Mouse (Mus musculus) kidney, postnatal 10 days (tissue): ENCODE data around the gene Hspa5.
"Not testable (repeated sequence)": the region's sequence is repeated elsewhere in the genome, so short reads cannot be mapped to it uniquely, and the experiment has no call there.

Source experiments
- DNase-seq: peaks from one replicate; pipeline ENCODE4 v3.0.0; 2021; ENCODE audit warnings: mixed read lengths

The Hspa5 gene

DNA sequence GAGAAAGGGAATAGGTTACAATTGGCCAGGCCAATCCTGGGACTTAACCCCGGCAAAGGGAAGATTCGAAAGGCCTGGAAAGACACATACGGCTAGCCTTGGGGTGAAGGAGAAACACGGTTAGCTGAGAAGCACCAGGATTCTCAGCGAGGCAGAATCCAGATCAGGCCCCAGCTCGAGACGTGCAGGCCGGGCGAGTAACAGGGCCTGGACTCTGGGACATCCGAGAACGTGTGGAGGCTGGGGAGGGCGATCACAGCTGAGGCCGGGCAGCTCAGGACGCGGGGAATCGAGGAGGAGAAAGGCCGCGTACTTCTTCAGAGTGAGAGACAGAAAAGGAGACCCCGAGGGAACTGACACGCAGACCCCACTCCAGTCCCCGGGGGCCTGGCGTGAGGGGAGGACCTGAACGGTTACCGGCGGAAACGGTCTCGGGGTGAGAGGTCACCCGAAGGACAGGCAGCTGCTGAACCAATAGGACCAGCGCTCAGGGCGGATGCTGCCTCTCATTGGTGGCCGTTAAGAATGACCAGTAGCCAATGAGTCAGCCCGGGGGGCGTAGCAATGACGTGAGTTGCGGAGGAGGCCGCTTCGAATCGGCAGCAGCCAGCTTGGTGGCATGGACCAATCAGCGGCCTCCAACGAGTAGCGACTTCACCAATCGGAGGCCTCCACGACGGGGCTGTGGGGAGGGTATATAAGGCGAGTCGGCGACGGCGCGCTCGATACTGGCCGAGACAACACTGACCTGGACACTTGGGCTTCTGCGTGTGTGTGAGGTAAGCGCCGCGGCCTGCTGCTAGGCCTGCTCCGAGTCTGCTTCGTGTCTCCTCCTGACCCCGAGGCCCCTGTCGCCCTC lies at the start of gene Hspa5:
Hspa5 (plus strand) TSS at position 603 of the 859 bp plus-strand sequence.
- peak; percentile 99 for DNase-seq

DNA sequence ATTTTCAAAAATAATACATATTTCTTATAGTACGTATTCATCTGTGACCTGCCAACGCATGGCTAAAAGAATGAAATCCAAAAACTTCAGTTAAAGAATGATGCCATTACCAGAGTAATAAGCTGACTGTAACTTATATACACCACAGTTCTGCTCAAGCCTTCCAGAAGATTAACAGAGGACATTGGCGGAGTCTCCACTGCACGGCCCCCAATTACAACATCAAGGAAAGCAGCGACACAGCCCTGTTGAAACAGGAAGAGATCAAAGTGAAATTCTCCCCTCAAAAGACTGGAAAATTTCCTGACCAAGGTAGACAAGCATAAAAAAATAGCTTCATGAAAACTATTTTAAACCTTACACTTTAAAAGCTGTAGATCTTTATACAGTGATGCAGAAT lies 46.5 kb upstream of the Hspa5 start:
- DNase-seq, result no peak

DNA sequence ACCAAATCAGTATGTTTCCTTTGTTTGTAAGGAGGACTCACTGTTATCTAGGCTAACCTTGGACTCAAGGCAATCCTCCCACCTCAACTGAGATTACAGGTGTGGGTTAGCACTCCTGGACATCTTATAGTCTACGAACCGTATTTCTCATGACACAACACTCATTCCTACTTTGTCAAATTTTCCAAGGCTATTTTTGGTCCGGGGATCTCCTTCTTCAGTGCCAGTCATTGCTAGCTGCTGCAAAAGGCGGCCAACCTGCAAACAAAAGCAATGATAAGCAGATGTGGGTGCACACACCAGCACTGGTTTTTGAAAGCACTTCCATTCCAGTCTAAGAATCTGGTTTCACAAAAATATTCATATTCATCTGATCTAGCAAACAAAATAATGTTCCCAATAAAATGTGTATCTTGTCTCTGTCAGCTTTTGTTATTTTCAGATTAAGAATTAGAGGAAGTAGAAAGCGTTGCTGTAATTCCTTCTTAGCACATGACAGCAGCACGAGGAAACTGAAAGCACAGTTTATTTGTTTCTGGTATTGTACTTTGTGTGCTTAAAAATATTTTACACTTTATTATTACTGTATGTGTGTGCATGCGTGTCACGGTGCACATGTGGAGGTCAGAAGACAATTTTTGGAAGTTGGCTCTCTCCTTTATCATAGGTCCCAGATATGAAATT lies 44.6 kb upstream of the Hspa5 start:
- DNase-seq, result no peak

DNA sequence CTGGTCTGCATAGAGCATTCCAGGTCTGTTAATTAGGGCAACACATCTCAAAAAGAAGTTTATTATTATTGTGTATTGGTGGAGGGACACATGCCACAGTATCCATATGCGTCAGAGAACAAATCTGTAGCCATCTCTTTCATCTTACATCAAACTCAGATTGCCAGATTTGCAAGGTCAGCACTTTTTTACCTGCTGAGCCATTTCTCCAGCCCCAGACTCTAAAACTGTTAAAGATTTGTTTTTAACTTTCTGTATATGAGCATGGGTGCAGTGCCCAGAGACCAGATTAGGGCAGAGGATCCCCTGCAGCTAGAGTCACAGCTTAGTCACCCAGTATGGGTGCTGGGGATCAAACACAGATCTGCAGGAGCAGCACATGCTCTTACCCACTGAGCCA lies 35.1 kb upstream of the Hspa5 start:
- no peak for DNase-seq

DNA sequence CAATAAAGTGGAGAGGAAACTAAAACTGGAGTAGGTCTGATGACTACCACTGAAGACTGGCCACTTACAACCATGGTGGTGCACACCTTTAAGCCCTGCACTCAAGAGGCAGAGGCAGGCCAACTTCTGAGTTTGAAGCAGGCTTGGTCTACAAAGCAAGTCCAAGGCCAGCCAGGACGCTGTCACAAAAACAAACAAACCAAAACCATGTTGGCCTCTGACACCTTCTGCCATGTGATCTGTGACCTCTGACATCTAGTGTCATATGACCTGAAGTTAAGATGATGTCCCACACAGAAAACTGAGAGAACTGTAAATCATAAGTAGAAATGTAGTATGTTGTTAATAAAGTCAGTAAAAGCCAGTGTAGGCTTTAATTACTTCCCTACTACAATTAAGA lies 33.9 kb upstream of the Hspa5 start:
- DNase-seq, result no peak

DNA sequence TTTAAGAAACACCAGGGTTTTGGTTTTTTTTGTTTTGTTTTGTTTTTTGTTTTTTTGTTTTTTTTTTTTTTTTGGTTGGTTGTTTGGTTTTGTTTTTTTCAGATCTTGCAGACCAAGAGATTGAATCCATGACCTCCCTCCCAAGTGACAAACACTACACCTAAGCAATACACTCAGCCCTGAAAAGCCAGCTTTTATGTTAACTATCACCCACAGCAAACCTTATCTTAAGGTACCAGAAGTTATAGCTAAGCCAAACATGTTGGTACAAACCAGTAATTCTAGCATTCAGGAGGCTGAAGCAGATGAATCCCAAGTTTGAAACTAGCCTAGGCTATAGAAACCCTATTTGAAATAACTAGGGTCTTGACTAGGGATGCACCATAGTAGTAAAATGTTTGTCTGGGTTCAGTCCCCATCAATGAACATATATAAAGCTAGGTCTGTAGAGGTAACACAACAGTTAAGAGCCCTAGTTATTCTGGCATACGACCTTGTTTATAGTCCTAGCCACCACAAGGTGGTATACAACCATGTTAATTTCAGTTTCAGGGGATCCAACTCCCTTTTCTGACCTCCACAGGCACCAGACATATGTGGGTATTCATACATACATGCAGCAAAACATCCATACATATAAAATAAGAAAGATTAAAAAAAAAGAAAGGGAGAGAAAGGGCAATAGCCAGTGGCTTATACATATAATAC lies 31.9 kb upstream of the Hspa5 start:
- no peak for DNase-seq

DNA sequence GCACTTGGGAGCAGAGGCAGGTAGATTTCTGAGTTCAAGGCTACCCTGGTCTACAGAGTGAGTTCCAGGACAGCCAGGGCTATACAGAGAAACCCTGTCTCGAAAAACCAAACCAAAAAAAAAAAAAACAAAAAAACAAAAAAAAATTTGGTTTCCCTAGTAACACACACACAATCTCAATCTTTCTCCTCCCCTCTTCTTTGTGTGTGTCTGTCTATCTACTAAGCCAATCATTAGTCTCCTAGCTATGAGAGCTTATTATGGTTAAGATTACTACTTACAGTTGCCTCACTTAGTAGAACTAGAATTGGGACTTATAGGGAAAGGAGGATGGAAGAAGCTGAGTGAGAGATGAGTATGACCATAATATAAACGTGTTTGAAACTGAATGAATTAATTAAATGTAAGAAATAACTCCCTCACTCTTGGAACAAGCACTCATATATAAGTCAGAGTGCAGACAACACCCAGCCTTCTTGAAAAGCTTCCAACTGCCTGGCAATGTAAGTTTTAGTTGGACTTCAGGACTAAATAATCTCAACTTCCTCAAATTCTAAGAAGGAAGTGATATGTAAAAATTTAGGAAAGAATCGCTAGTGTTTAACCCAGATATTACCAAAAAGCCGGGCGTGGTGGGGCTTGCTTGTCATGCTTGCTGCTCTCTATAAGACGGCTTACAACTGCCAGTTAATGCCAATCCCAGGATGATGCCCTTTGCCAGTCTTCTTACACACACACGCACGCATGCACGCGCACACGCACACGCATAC lies 30.2 kb upstream of the Hspa5 start:
- DNase-seq, result no peak

DNA sequence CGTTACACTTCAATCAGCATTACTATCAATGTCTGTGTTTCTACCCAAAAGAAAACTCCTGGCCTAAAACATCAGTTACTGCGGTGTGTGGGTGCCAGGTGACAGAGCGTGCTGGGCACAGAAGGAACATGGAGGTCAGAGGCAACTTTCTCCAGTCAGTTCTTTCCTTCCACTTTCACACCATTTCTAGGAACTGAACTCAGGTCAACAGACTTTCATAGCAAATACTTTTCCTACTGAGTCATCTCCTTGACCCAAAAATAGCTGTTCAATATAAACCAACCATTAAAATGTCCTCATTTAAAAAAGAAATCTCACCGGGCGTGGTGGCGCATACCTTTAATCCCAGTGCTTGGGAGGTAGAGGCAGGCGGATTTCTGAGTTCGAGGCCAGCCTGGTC lies 29.1 kb upstream of the Hspa5 start:
- no peak for DNase-seq

DNA sequence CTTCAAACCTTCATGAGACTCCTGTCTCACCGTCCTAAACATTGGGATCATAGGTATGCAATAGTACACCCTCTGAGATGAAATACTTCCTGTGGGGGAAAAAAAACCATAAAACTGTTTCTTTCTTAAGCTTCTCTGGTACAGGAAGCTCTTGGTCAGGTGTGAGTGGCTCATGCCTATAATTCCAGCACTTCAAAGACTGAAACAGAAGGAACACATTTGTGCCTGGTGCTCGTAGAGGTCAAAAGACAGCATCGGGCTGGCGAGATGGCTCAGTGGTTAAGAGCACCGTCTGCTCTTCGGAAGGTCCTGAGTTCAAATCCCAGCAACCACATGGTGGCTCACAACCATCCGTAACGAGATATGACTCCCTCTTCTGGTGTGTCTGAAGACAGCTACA lies 27.3 kb upstream of the Hspa5 start:
- no peak for DNase-seq

DNA sequence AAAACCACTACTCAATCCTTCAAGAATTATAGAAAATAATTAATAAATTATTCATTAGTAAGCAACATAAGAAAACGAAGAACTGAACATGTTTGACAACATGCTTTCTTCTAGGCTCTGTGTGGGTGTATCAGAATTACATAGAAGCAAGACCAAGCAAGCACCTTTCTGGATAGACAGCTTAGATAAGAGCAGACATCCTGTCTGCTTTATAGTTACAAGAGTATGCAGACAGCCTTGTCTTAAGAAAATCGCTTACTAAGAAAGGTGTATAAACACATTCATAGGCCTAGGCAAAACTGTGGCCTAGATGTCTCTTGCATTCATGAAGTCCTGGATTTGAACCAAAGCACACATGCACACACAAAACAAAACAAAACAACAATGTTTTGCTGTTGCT lies 26.1 kb upstream of the Hspa5 start:
- no peak for DNase-seq

DNA sequence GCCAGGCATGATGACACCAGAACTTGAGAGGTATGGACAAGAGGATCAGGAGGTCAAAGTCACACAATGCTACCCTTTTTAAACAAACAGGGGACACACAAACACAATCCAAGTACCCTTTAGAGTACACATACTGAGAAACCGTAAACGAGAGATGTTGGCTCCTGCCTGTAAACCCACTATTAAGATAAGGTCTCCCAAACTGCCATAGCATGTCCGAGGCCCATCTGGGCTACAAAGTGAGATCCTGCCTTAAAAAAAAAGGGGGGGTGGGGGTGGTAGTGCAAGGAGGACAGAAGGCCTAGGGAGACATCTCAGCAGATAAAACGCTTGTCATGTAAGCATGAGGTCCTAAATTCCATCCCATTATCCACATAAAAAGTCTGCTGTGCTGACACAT lies 23.3 kb upstream of the Hspa5 start:
- DNase-seq, result no peak

DNA sequence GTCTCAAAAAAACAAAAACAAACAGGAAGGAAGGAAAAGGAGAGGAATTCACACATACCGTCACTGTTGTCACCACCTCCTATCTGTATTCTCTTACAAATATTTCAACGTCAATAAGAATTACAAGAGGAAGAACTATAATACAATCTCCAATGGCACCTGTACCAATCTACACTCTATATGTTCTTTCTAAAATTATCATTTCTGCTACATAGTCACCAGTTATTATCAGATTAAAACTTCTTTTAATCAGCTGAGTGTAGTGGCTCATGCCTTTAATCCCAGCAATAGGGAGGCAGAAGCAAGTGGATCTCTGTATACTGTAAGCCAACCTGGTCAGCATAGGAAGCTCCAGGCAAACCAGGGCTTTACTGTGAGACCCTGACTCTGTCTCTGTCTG lies 21.5 kb upstream of the Hspa5 start:
- no peak for DNase-seq

DNA sequence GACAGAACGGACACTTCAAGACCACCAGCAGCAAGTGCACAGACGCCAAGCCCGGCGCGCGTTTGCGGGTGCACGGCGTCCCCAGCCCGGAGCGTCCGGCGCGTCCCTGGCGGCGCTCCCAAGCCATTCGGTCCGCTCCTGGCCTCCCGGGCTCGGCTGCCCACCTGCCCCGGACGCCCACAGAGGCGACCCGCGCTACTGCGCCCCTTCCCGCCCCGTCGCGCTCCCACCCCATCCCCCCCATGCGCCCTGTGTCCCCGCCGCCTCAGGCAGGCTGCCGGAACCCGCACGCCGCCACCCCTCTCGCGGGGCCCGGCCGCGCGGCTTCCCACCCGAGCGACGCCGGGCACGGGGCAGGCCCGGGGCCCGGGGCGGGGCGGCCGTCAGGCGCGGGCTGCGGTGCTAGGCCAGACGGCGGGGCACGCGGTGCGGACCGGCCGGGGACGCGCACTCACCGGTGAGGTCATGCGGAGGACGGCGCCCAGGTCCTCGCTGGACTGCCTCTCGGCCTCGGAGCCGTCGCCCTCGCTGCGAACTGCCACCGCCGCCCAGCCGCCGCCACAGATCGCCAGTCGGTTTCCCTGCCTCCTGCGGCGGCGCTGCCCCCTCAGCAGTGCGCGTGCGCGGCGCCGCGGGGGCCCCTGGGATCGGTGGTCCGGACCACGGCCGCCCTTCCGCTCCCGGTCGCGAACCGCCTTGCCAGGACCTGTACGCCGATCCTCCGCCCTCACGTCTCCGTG lies 17.8 kb upstream of the Hspa5 start:
- DNase-seq, result peak; percentile 94

DNA sequence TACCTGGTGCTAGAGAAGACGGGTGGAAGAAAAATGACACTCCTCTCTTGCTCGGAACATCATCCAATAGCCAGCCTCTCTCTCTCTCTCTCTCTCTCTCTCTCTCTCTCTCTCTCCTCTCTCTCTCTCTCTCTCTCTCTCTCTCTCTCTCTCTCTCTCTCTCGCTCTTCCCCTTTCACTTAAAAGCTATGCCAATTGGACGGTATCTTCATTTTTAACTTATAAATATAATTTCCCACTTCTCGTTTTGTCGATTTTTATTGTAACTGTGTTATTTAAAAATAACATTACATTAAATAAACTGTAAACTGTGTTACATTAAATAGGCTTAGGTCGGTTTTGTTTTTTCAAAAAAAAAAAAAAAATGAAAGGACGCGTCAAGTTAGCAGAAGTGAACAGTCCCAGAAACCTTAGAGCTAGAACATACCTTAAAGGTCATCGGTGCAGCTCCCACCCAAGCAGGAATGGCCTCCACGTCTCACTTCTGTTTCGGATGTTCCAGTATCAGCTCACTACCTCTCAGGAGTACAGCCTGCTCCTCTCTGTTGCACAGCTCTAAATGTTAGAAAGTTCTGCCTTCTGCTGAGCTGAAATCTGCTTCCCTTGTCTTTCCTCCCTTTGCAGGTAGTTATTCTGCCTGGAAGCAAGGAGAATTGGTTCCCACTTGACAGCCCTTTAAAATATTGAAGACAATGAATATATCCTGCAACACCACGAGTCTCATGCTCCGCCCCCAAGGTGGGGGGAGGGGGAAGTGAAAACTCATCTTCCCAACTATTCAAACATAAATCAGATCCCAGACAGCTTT lies 17.0 kb upstream of the Hspa5 start, which contains the start of gene Gapvd1:
Gapvd1 (minus strand) TSS at position 682 of the 808 bp plus-strand sequence.
- peak; percentile 40 for DNase-seq

DNA sequence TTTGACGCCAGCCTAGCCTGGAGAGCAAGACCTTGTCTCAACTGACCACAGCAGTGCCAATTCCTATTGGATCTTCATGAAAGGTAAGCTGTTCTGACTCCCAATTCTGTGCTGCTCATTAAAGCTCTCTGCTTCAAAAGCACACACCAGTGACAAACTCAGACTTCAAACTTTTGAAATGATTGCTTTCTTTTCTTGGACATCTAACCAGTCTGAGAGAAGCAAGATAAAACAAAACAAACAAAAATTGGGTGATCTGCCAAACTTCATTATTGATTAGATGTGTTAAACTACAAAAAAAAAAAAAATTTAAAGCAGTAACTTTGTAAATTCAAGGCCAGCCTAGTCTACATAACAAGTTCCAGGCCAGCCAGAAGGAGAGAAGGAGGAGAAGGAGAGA lies 14.4 kb upstream of the Hspa5 start:
- no peak for DNase-seq

DNA sequence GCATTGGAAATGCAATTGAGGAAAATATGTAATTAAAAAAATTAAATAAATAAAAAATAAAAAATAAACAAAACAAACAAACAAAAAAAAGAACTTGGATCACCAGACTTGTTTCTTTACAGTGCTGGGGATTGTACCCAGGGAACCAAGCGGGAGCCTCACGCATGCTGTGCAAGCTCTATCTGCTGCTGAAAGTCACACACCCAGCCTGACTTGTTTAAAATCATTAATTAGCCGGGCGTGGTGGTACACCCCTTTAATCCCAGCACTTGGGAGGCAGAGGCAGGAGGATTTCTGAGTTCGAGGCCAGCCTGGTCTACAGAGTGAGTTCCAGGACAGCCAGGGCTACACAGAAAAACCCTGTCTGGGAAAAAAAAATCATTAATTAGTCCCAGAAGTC lies 10.5 kb upstream of the Hspa5 start:
- DNase-seq, result not testable (repeated sequence)

DNA sequence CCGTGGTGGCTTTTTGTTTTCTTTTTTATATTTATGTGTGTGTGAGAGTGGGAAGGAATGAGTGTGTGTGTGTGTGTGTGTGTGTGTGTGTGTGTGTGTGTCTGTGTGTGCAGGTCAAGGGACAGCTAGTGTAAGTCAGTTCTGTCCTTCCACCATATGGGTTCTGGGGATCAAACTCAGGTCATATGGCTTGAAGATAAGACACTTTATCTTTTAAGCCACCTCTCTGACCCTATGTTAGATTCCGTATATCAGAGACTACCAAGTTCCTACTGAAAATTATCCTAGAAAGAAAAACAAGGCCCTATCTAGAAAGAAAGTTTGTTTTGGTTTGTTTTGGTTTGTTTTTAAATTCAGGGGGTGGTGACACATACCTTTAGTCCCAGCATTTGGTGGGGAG lies 9.6 kb upstream of the Hspa5 start:
- DNase-seq, result no peak

DNA sequence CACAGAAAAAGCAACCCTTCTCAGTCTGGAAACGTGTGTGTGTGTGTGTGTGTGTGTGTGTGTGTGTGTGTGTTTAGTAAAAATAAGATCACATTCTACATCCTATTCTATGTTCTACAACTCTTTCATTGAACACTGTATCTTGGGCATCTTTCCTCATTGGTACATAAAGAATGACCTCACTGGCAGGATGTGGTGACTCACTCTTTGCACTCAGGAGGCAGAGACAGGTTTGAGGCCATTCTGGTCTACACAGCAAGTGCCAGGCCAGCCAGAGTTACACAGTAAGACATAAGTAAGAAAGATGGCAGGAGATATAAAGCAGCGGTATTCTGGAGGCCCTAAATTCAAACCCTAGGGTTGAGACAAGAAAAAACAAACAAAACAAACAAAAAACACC lies 8.9 kb upstream of the Hspa5 start:
- no peak for DNase-seq

DNA sequence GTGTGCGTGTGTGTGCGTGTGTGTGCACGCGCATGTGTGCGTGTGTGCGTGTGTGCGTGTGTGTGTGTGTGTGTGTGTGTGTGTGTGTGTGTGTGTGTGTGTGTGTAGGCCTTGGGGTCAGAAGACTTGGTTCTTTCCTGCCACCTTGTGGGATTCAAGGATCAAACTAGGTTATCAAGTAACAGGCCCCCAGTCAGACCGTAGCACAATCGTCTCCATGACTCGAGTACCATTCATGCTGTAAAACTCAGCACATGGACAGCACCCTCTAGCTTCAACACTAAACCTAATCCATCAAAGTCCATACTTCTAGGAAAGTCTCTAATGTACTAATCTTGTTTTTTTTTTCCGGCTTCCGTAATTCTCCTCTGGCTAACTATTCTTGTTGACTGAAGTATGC lies 7.0 kb upstream of the Hspa5 start:
- no peak for DNase-seq

DNA sequence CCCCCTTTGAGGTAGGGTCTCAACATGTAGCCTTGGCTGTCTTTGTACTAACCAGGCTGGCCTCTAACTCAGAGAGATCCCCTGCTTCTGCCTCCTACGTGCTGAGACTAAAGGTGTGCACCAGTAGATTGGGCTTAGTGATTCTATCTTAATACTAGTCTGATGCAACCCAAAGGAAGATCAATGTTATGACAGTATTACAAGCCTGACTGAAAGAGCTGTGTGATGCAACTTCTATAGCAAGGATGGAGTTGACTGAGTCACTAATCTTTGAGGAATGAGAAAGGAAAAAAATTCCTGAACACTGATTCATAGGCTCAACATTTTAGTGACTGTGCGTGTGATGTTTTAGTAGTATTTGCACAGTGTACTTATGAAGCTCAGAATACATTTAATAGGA lies 1.7 kb upstream of the Hspa5 start:
- no peak for DNase-seq

DNA sequence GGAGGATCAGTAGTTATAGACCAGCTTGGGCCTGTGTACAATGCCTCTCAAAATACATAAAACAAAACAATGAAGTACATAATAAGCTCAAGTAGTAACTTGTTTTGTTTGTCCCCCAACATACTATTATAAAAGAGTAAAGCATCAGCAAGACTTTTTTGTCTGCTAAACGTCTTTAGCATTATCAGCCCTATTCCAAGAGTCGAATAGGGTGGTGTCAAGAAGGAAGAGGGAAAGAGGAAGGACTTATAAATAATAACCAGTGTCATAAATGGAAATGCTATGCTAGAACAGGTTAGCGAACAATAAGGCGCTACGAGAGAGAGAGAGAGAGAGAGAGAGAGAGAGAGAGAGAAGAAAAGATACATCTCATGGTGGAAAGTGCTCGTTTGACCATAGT lies 819 bp upstream of the Hspa5 start:
- DNase-seq, result no peak
